Mouse (Mus musculus) layer of hippocampus, postnatal 36 days (tissue): ENCODE measurements around the gene Dnlz. TPM values are rescaled to one million over a fixed set of nuclear protein-coding genes. Genes with fewer than 3 reads are reported as not detected.

ENCODE experiments used
- total RNA-seq, 2 experiments: library from RNA; stranded (reverse); gene quantifications; 2 replicates each; pipeline ENCODE4 v1.2.3; 2021

Gene Dnlz
- total RNA-seq, 2 experiments from 2014 or later = 25.7 to 26.5 TPM

Other genes with a start within 250 kb of the Dnlz start
- 10 to 100 TPM; 60.6 to 66.8 TPM for gene Nacc2, start 228.9 kb downstream of the Dnlz start, total RNA-seq
- gene Lhx3, start 143.8 kb downstream of the Dnlz start, total RNA-seq = not detected
- 10 to 100 TPM; 25.6 to 26.2 TPM for gene Qsox2, start 114.6 kb downstream of the Dnlz start, total RNA-seq
- under 1 TPM; 0.65 to 0.71 TPM for gene Ccdc187, start 57.6 kb downstream of the Dnlz start, total RNA-seq
- 10 to 100 TPM; 34.5 to 41.8 TPM for gene Gpsm1, start 36.6 kb downstream of the Dnlz start, total RNA-seq
- 1 to 10 TPM; 1.6 to 2.1 TPM for gene Card9, start 8.8 kb upstream of the Dnlz start, total RNA-seq
- 10 to 100 TPM; 65.3 to 72.3 TPM for gene Snapc4, start 28.5 kb upstream of the Dnlz start, total RNA-seq
- 100 to 1,000 TPM; 151 to 165 TPM for gene Entr1, start 37.2 kb upstream of the Dnlz start, total RNA-seq
- gene Pmpca, start 37.2 kb upstream of the Dnlz start, total RNA-seq = 10 to 100 TPM; 86.5 to 93.6 TPM
- gene Inpp5e, start 57.1 kb upstream of the Dnlz start, total RNA-seq = 10 to 100 TPM; 21.1 to 22.1 TPM
- 10 to 100 TPM; 52.9 to 57.5 TPM for gene Sec16a, start 93.1 kb upstream of the Dnlz start, total RNA-seq
- gene Notch1, start 164.6 kb upstream of the Dnlz start, total RNA-seq = 10 to 100 TPM; 30.4 to 31.4 TPM
- 10 to 100 TPM; 55.1 to 56.1 TPM for gene Egfl7, start 227.9 kb upstream of the Dnlz start, total RNA-seq
- gene Gm20532, start 234.5 kb upstream of the Dnlz start, total RNA-seq = not detected